ENCODE assay signal across 20 mouse cellular contexts in the genomic region with DNA sequence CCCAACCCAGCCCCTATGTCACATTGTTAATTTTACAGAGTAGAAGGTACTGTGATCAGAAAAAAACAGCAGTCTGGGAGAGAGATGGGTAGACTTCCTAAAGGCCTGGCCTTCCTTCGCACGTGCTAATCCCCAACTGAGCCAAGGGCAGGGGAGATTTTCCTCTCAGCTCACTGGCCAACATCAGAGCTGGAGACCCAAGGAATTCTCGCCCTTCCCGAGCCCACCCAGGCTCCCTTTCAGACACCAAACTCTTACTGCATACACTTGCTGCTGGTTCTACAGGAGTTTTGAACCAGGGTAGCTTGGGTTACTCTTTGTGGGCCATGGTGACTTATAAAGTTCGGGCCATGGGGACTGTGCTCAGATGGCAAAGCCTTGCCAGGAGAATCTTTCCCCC. TPM values are rescaled to one million over a fixed set of nuclear protein-coding genes. Genes with fewer than 3 reads are reported as not detected.
A peak's percentile ranks its signal among the peaks of the same experiment; 100 is the strongest.
DNase-seq lines count a peak whose midpoint lies in the region; ATAC-seq lines count a peak whose summit lies in the region.
"Had no signal": no experiment of that assay in that cellular context is flagged by ENCODE, and none has a peak within 500 bp of the region (broad histone marks: within the 10 kb centered on the region; RNA-seq: fewer than 3 reads in every experiment).

No protein-coding gene starts in this region.

- no peak overlapping the region for H3K9ac ChIP-seq in heart, embryonic 14.5 days (ENCODE audit: low read length)
- H3K9ac ChIP-seq in hindbrain, embryonic 12.5 days = peak overlapping the region; percentile 50
- no peak overlapping the region for H3K9ac ChIP-seq in limb, embryonic 15.5 days

- peaks cover 89% of the 10 kb centered on the region for H3K27me3 ChIP-seq in heart, embryonic 14.5 days (ENCODE audit: control insufficient read depth, insufficient read depth, low read length)
- H3K27me3 ChIP-seq in hindbrain, embryonic 12.5 days = peaks cover 92% of the 10 kb centered on the region
- peaks cover 77% of the 10 kb centered on the region for H3K27me3 ChIP-seq in limb, embryonic 15.5 days

- peaks cover 3 to 15% of the 10 kb centered on the region in 2 experiments; a peak in 2 of 4 replicates for H3K4me1 ChIP-seq in heart, embryonic 14.5 days (ENCODE audit: control insufficient read depth in 2 of 2, insufficient read depth in 2 of 2, low read length in 2 of 2)
- H3K4me1 ChIP-seq in hindbrain, embryonic 12.5 days = peaks cover 37% of the 10 kb centered on the region
- peaks cover 32% of the 10 kb centered on the region for H3K4me1 ChIP-seq in limb, embryonic 15.5 days

- H3K9me3 ChIP-seq in heart, embryonic 14.5 days (ENCODE audit: control insufficient read depth, low read length) = no peaks in the 10 kb centered on the region
- no peaks in the 10 kb centered on the region for H3K9me3 ChIP-seq in hindbrain, embryonic 12.5 days (replicated peaks)
- no peaks in the 10 kb centered on the region for H3K9me3 ChIP-seq in limb, embryonic 15.5 days

- no peak for ATAC-seq in heart, embryonic 14.5 days (ENCODE audit: insufficient number of reproducible peaks, insufficient read depth, low FRiP score, low read depth)
- ATAC-seq in hindbrain, embryonic 12.5 days (ENCODE audit: low FRiP score) = no peak
- no peak for ATAC-seq in limb, embryonic 15.5 days (ENCODE audit: insufficient number of reproducible peaks, low FRiP score, low TSS enrichment, low read depth)
- ATAC-seq: activated CD4-positive, CD25-positive, alpha-beta regulatory T cell, adult 4 months had no signal

- peak; percentile 13 for DNase-seq in embryo, embryonic 10 days (ENCODE audit: low spot score)
- no peak for DNase-seq in embryo, embryonic 9.5 days (ENCODE audit: extremely low spot score)
- DNase-seq in heart, adult 9 months (ENCODE audit: low spot score in 2 of 2) = no peak
- no peak for DNase-seq in ovary, postnatal 14 days (ENCODE audit: low spot score)
- DNase-seq in gastrocnemius, postnatal 36 days = no peak
- DNase-seq: cerebellum, adult 11 months; gastrocnemius, postnatal 10 days; heart, postnatal 36 days; kidney, adult 18-20 months; kidney, postnatal 4 days; spleen, adult 18-20 months; thymus, postnatal 36 days had no signal

- 0 out of 2 replicates have a peak overlapping the region, but pooled peaks have one; percentile 15 for H3K4me2 ChIP-seq in heart, embryonic 14.5 days (ENCODE audit: low read length)
- peak overlapping the region; percentile 81 for H3K4me2 ChIP-seq in hindbrain, embryonic 12.5 days (replicated peaks)
- H3K4me2 ChIP-seq in limb, embryonic 15.5 days = peak overlapping the region; percentile 89
- H3K4me2 ChIP-seq: liver, embryonic 11.5 days had no signal

- H3K4me3 ChIP-seq in heart, embryonic 14.5 days (ENCODE audit: control insufficient read depth in 1 of 2, insufficient read depth in 1 of 2, low read depth in 1 of 2, low read length in 2 of 2) = no peak overlapping the region
- peak overlapping the region; percentile 55 for H3K4me3 ChIP-seq in hindbrain, embryonic 12.5 days
- H3K4me3 ChIP-seq in limb, embryonic 15.5 days = peak overlapping the region; percentile 59
- H3K4me3 ChIP-seq: megakaryocyte, embryonic 14.5 days had no signal

- WGBS in heart, embryonic 14.5 days = 62% methylated on average over 5 of the region's 5 CpGs
- 13% methylated on average over 5 of the region's 5 CpGs for WGBS in hindbrain, embryonic 12.5 days
- 36% methylated on average over 5 of the region's 5 CpGs for WGBS in limb, embryonic 15.5 days

- no peak overlapping the region for H3K27ac ChIP-seq in heart, embryonic 14.5 days (replicated peaks in 1 of 2; ENCODE audit: control insufficient read depth in 1 of 2, insufficient read depth in 1 of 2, low read depth in 2 of 2, low read length in 2 of 2)
- H3K27ac ChIP-seq in hindbrain, embryonic 12.5 days = no peak overlapping the region
- H3K27ac ChIP-seq in limb, embryonic 15.5 days = peak overlapping the region; percentile 43
- H3K27ac ChIP-seq: stomach, postnatal 0 days had no signal

- intact Hi-C loops in gastrocnemius, postnatal 36 days (cut with DNase I) = no loop called here

- no peaks in the 10 kb centered on the region for H3K36me3 ChIP-seq in heart, embryonic 14.5 days (ENCODE audit: control insufficient read depth, insufficient read depth, low read length)
- no peaks in the 10 kb centered on the region for H3K36me3 ChIP-seq in hindbrain, embryonic 12.5 days
- H3K36me3 ChIP-seq in limb, embryonic 15.5 days = no peaks in the 10 kb centered on the region

RNA-seq across cellular contexts. Expression of a gene that starts 3.1 kb away (rescaled TPM):
- polyA plus RNA-seq in heart, embryonic 14.5 days (2014; fragmentation: Nextera tagmentation; extraction: Ambion mirVana) = 2.8 and 3.0 TPM in 2 replicates
- 60.3 and 65.2 TPM in 2 replicates for polyA plus RNA-seq in hindbrain, embryonic 12.5 days (2016; fragmentation: Nextera tagmentation; extraction: Ambion mirVana)
- polyA plus RNA-seq in limb, embryonic 15.5 days (2015; fragmentation: Nextera tagmentation; extraction: Ambion mirVana) = 22.7 and 25.4 TPM in 2 replicates
- total RNA-seq in gastrocnemius, postnatal 36 days (2021) = not detected
- total RNA-seq: CH12.LX had no signal
- polyA plus RNA-seq: activated CD4-positive, CD25-positive, alpha-beta regulatory T cell, adult 4 months had no signal

Comparison
In these comparisons a context has a peak if more than half of its experiments do, and no peak if none do; other contexts are left out.
1. H3K4me2 ChIP-seq: peak in every context shown above with its lines; median percentile 89 in limb, embryonic 15.5 days; 81 in hindbrain, embryonic 12.5 days; 15 in heart, embryonic 14.5 days.
2. H3K4me3 ChIP-seq: peak in hindbrain, embryonic 12.5 days (single experiment) and limb, embryonic 15.5 days (single experiment); none in heart, embryonic 14.5 days (0 of 2).